Mouse (Mus musculus): ENCODE measurements at regions not wholly inside any gene's neighbourhood (a gene's known extent, or its start where the extent isn't known, plus 50 kb on each side); places are given as distances from the start of the nearest gene placed in this dataset.

DNA sequence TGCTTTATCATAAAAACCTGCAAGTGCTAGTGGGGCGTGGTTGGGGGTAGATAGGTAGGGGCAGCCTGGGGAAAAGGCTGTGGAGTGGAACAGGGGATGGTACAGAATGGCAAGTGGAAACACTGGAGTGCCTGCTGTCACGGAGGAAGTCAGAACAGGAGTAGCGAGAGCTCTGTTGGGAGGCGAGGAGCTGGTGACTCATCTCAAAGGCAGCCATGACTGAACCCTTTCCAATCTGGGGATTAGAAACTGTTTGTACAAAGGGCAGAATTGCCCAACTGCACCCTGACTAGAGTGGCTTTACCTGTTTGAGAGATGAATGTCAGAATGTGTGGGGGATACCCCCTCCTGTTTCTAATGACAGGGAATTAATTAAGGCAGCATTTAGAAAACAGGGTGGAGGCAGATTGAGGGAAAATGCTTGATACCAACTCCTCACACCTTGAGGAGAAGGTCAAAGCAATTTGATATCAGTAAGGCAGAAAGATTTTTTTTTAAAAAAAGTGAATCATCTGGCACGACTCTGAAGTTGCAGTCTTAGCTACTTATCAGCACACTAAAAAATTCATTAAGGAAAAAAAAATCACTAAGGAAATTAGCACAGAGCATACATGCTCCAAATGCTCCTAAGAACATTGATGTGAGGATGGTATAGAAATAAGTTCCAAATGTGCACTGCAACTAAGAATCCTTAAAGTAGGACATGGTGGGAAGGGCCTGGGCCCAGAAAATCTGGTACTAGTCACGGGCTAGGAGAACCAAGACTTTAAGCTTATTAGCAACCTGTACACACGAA is 54.7 kb upstream of the Usp25 start:
- DNase-seq (ENCODE audit: low spot score) (peak; percentile 5), ATAC-seq (replicated peaks; ENCODE audit: low FRiP score, low read depth) (peak; percentile 43; the same call in 1 of the 2 replicates)
- Histone ChIP-seq H3K36me3 (ENCODE audit: insufficient read depth, low read length) (no peaks in the 10 kb centered on the region), H3K27ac (no peak overlapping the region), H3K27me3 (ENCODE audit: insufficient read depth, low read length) (no peaks in the 10 kb centered on the region), H3K9me3 (replicated peaks; ENCODE audit: low read length) (no peaks in the 10 kb centered on the region), H3K9ac (ENCODE audit: low read depth, low read length) (no peak overlapping the region), H3K4me2 (ENCODE audit: low read length) (no peak overlapping the region), H3K4me1 (replicated peaks; ENCODE audit: insufficient read depth, low read length) (no peaks in the 10 kb centered on the region), H3K4me3 (replicated peaks; ENCODE audit: low read depth, low read length) (no peak overlapping the region)
- WGBS = 65% methylated on average over 7 of the region's 7 CpGs
- TF ChIP-seq CTCF (IDR thresholded peaks at IDR 0.05; ENCODE audit: low read depth) = no peak

DNA sequence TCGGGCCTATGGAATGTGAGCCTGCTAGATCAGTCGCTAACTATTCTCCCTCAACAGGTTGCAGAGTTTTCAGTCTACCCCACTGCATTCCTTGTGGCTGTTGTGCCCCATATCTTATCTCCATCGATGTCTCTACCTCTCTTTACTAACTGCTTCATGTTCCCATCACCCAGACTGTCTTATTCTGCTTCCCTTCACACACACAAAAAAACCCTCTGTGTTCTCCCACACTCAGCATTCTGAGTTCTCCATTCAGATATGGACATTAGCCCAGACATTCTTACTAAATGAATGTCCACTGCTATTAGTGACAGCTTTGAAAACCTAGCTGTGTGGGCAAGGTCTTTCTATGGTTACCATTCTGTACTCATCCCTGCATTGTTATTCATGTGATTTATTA is 56.0 kb upstream of the Usp25 start:
- Histone ChIP-seq H3K27me3 (ENCODE audit: insufficient read depth, low read length) (no peaks in the 10 kb centered on the region), H3K36me3 (ENCODE audit: insufficient read depth, low read length) (no peaks in the 10 kb centered on the region), H3K9me3 (replicated peaks; ENCODE audit: low read length) (no peaks in the 10 kb centered on the region), H3K4me1 (replicated peaks; ENCODE audit: insufficient read depth, low read length) (no peaks in the 10 kb centered on the region), H3K27ac (no peak overlapping the region), H3K4me3 (replicated peaks; ENCODE audit: low read depth, low read length) (no peak overlapping the region), H3K9ac (ENCODE audit: low read depth, low read length) (no peak overlapping the region), H3K4me2 (ENCODE audit: low read length) (no peak overlapping the region)
- ATAC-seq (replicated peaks; ENCODE audit: low FRiP score, low read depth) (no peak), DNase-seq (ENCODE audit: low spot score) (no peak)
- WGBS = 63% methylated on average over 3 of the region's 3 CpGs
- TF ChIP-seq CTCF (IDR thresholded peaks at IDR 0.05; ENCODE audit: low read depth) = no peak

DNA sequence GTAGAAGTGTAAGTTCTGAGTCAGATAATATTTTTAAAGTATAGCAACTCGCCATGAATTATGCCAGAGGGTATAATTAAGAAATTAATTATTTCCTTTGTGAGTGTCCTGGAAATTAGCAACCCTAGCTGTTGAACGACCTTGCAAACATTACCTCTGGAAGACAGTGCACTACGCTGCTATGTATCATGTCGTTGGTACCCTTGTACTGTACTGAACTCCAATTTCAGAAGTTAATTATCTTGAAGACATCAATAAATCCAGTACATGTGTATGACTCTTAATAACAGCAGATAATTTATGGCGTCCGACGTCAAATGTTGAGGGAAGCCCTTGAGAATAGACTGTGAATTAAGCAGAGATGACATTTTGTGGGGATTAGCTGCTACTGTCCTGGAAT is 56.4 kb upstream of the Usp25 start:
- no peak for DNase-seq (ENCODE audit: low spot score)
- Histone ChIP-seq H3K27me3 (ENCODE audit: insufficient read depth, low read length) (no peaks in the 10 kb centered on the region), H3K4me3 (replicated peaks; ENCODE audit: low read depth, low read length) (no peak overlapping the region), H3K9ac (ENCODE audit: low read depth, low read length) (no peak overlapping the region), H3K9me3 (replicated peaks; ENCODE audit: low read length) (no peaks in the 10 kb centered on the region), H3K4me2 (ENCODE audit: low read length) (no peak overlapping the region), H3K4me1 (replicated peaks; ENCODE audit: insufficient read depth, low read length) (no peaks in the 10 kb centered on the region), H3K27ac (no peak overlapping the region), H3K36me3 (ENCODE audit: insufficient read depth, low read length) (no peaks in the 10 kb centered on the region)
- 76% methylated on average over 7 of the region's 7 CpGs for WGBS
- TF ChIP-seq CTCF (IDR thresholded peaks at IDR 0.05; ENCODE audit: low read depth) = no peak
- no peak for ATAC-seq (replicated peaks; ENCODE audit: low FRiP score, low read depth)

DNA sequence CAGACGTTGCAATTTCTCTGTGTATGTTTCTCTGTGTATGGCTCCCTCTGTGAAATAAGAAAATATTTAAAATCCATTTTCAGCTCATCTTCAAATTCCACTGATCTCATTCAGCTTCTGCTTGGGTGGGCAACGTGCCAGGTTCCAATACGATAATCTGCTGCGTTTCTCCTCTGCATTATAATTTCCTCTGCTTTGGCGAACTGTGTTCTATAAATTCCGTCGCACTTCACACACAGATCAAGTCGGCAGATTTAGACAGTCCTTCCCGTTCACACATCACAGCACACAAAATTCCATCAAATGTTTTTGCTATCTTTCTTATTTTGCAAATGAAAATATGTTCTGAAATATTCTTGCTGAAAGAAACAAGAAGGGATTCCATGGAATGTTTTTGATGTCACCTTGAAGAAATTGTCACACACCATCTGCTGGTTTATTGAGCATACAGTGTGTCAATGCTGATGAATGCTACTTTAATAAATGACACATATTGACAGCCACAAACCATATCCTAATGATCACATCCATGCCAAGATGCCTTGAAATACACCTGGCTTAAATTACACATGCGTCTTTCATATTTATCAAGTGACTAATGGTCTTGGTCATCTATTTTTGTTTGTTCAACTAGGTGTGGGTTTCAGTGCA is 62.5 kb upstream of the Usp25 start:
- DNase-seq (ENCODE audit: low spot score) (no peak), ATAC-seq (replicated peaks; ENCODE audit: low FRiP score, low read depth) (no peak)
- WGBS = 79% methylated on average over 10 of the region's 10 CpGs
- Histone ChIP-seq H3K27me3 (ENCODE audit: insufficient read depth, low read length) (no peaks in the 10 kb centered on the region), H3K27ac (no peak overlapping the region), H3K36me3 (ENCODE audit: insufficient read depth, low read length) (no peaks in the 10 kb centered on the region), H3K9ac (ENCODE audit: low read depth, low read length) (no peak overlapping the region), H3K4me1 (replicated peaks; ENCODE audit: insufficient read depth, low read length) (no peaks in the 10 kb centered on the region), H3K9me3 (replicated peaks; ENCODE audit: low read length) (no peaks in the 10 kb centered on the region), H3K4me2 (ENCODE audit: low read length) (no peak overlapping the region), H3K4me3 (replicated peaks; ENCODE audit: low read depth, low read length) (no peak overlapping the region)
- no peak for TF ChIP-seq CTCF (IDR thresholded peaks at IDR 0.05; ENCODE audit: low read depth)

DNA sequence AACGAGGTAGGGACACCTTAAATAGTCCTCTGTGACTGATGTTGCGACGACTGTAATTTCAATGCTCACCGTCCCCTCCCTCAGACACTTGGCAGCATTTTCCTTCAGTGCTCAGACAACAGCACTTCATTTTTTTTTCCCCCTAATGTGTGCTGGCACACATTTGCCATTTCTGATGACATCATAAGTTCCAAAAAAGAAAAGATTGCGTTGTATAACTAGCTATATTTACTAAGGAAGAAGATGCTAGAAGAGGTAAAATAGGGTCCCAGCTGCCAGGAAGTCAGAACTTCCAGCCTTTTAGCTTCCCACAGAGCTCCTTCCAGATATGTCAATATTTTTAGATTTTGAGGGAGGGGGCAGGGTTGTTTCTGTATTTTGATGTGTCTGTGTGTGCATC is 66.5 kb upstream of the Usp25 start:
- ATAC-seq (replicated peaks; ENCODE audit: low FRiP score, low read depth) (no peak), DNase-seq (ENCODE audit: low spot score) (no peak)
- Histone ChIP-seq H3K4me1 (replicated peaks; ENCODE audit: insufficient read depth, low read length) (no peaks in the 10 kb centered on the region), H3K9ac (ENCODE audit: low read depth, low read length) (no peak overlapping the region), H3K27ac (no peak overlapping the region), H3K9me3 (replicated peaks; ENCODE audit: low read length) (no peaks in the 10 kb centered on the region), H3K4me2 (ENCODE audit: low read length) (no peak overlapping the region), H3K4me3 (replicated peaks; ENCODE audit: low read depth, low read length) (no peak overlapping the region), H3K27me3 (ENCODE audit: insufficient read depth, low read length) (no peaks in the 10 kb centered on the region), H3K36me3 (ENCODE audit: insufficient read depth, low read length) (no peaks in the 10 kb centered on the region)
- 78% methylated on average over 5 of the region's 5 CpGs for WGBS
- TF ChIP-seq CTCF (IDR thresholded peaks at IDR 0.05; ENCODE audit: low read depth) = no peak

DNA sequence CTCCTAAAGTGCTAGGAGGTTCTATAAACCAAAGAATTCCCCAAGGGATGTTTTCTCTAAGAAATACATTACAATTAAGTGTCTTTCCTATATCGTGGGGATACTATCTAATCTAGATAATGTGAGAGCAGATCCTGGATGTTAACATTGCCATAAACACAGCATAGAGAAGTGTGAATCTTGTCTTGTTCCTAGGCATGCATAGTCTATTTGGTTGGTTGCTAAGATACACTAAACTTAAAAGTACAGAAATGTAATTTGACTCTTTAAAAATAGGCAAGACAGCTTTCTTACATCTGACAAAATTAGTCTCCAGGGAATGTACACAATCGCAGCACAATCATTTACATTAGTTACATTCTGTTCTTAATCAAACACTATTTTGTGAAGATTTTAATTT is 75.4 kb upstream of the Usp25 start:
- ATAC-seq (replicated peaks; ENCODE audit: low FRiP score, low read depth) (no peak), DNase-seq (ENCODE audit: low spot score) (peak; percentile 53)
- Histone ChIP-seq H3K9ac (ENCODE audit: low read depth, low read length) (no peak overlapping the region), H3K4me3 (replicated peaks; ENCODE audit: low read depth, low read length) (no peak overlapping the region), H3K4me1 (replicated peaks; ENCODE audit: insufficient read depth, low read length) (no peaks in the 10 kb centered on the region), H3K27ac (no peak overlapping the region), H3K27me3 (ENCODE audit: insufficient read depth, low read length) (no peaks in the 10 kb centered on the region), H3K9me3 (replicated peaks; ENCODE audit: low read length) (no peaks in the 10 kb centered on the region), H3K4me2 (ENCODE audit: low read length) (no peak overlapping the region), H3K36me3 (ENCODE audit: insufficient read depth, low read length) (no peaks in the 10 kb centered on the region)
- TF ChIP-seq CTCF (IDR thresholded peaks at IDR 0.05; ENCODE audit: low read depth) = no peak
- WGBS = 68% methylated on average over 2 of the region's 2 CpGs

Data from kidney, postnatal 0 days (tissue).